Mouse (Mus musculus) limb, embryonic 14.5 days (tissue): ENCODE measurements around the gene Fam129b. TPM values are rescaled to one million over a fixed set of nuclear protein-coding genes. Genes with fewer than 3 reads are reported as not detected.

Source experiments
- ATAC-seq: fragments of 200-750 bp; cut with Nextera tagmentation; 2 replicates; pipeline ENCODE4 v1.8.0; 2017; ENCODE audit warnings: low read depth, moderate number of reproducible peaks, moderate TSS enrichment; ENCODE audit not compliant: low FRiP score
- DNase-seq: peaks from one replicate; pipeline ENCODE4 v3.0.0-alpha.2; 2015; ENCODE audit warnings: low spot score
- H3K27ac ChIP-seq: fragments of 300-500 bp; sonication (generic); replicated peaks from 2 replicates; pipeline ENCODE4 v1.5.1; 2014; ENCODE audit warnings: low read depth, mild to moderate bottlenecking, low read length, moderate library complexity, mixed read lengths
- H3K27me3 ChIP-seq: fragments of 300-500 bp; sonication (generic); 2 replicates; pipeline ENCODE4 v1.6.1; 2014; ENCODE audit warnings: low read length, mixed read lengths; ENCODE audit not compliant: control insufficient read depth, insufficient read depth
- H3K36me3 ChIP-seq: fragments of 300-500 bp; sonication (generic); 2 replicates; pipeline ENCODE4 v1.6.1; 2014; ENCODE audit warnings: mild to moderate bottlenecking, low read length, moderate library complexity, mixed read lengths; ENCODE audit not compliant: control insufficient read depth, insufficient read depth
- H3K4me1 ChIP-seq: fragments of 300-500 bp; sonication (generic); 2 replicates; pipeline ENCODE4 v1.6.1; 2014; ENCODE audit warnings: antibody characterized with exemption, low read length, mixed read lengths; ENCODE audit not compliant: control insufficient read depth, insufficient read depth
- H3K4me2 ChIP-seq: fragments of 300-500 bp; sonication (generic); replicated peaks from 2 replicates; pipeline ENCODE4 v1.6.1; 2014; ENCODE audit warnings: low read depth, mild to moderate bottlenecking, low read length, moderate library complexity; ENCODE audit not compliant: severe bottlenecking
- H3K4me3 ChIP-seq: fragments of 300-500 bp; sonication (generic); replicated peaks from 2 replicates; pipeline ENCODE4 v1.5.1; 2014; ENCODE audit warnings: low read length
- H3K9ac ChIP-seq: fragments of 300-500 bp; sonication (generic); 2 replicates; pipeline ENCODE4 v1.6.1; 2014; ENCODE audit warnings: mild to moderate bottlenecking, low read depth, low read length, moderate library complexity; ENCODE audit not compliant: severe bottlenecking
- H3K9me3 ChIP-seq: fragments of 300-500 bp; sonication (generic); 2 replicates; pipeline ENCODE4 v1.6.1; 2016; ENCODE audit warnings: low read length; ENCODE audit not compliant: control insufficient read depth
- POLR2A ChIP-seq: fragments of 200-500 bp; IDR thresholded peaks from 2 replicates; pipeline ENCODE4 v1.8.0; 2012; ENCODE audit warnings: inconsistent platforms, mild to moderate bottlenecking, moderate library complexity, borderline replicate concordance; ENCODE audit not compliant: insufficient read depth, insufficient read length; ENCODE audit errors: extremely low read depth
- WGBS: fragments of 180-500 bp; shearing (Covaris S2); extraction: QIAGEN DNeasy Blood & Tissue Kit; methylation state at CpG from one replicate; pipeline ENCODE4 v1.1.7; 2014; 5-methylcytosine and 5-hydroxymethylcytosine counted together
- polyA plus RNA-seq, 2 experiments: library from polyadenylated mRNA; depleted of rRNA in 1 of 2; stranded (reverse) in 1 of 2; unstranded in 1 of 2; fragments of >200 nt; fragmentation: Nextera tagmentation in 1 of 2; extraction: Ambion mirVana in 1 of 2; gene quantifications; 2 replicates each; pipeline versions ENCODE4 v1.2.1 to v1.2.3; 2012 to 2014

Fam129b gene
- polyA plus RNA-seq (2012; rRNA removed) (73.5 and 81.0 TPM in 2 replicates), polyA plus RNA-seq (2014; fragmentation: Nextera tagmentation; extraction: Ambion mirVana) (45.9 and 46.2 TPM in 2 replicates)

DNA sequence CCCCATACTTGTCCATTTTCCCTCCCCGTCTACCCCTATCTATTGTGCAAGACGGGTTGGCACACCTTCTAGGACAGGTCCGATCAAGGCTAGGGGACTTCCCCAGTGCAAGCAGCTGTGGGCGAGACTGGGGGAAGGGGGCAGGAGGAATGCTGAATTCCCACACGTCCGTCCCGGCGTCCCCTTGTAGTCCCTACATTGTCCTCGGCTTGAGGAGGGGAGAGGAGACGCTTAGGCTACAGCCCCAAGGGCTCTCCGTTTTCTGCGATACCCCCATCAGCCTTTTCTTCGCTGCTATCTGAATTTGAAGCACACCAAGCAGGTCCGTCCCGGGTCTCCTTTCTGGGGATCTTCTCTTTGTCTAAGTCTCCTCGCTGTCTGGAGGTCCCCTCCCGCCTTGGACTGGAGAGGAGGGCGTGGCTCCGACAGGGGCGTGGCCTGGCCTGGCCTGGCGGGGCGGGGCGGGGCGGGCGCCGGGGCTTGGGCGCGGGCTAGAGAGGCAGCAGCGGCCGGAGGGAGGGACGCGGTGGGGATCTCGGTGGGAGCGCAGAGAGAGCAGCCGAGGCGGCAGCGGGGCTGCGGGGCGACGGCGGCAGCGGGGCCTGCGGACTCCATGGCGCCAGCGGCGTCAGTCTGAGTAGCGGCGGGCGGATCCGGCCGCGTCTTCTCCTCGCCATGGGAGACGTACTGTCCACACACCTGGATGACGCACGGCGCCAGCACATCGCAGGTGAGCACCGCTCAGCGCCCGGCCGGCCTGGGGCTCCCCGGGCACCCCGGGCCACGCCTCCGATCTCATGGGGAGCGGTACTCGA lies at the start of gene Fam129b:
Gene Fam129b, plus strand, starts transcription at position 440 of the 815 bp plus-strand sequence.
- Histone ChIP-seq H3K4me3 (peak within 1 kb of the TSS; percentile 88), H3K4me2 (peak within 1 kb of the TSS; percentile 95), H3K9me3 (no peaks in the 10 kb centered on the region), H3K27me3 (no peaks in the 10 kb centered on the region), H3K27ac (peak within 1 kb of the TSS; percentile 85), H3K9ac (peak within 1 kb of the TSS; percentile 86), H3K4me1 (peaks cover 46% of the 10 kb centered on the region), H3K36me3 (no peaks in the 10 kb centered on the region)
- TF ChIP-seq POLR2A, result no peak
- DNase-seq, result peak; percentile 90
- peak; percentile 95 for ATAC-seq
- under 1% methylated on average over 56 of the region's 68 CpGs for WGBS

DNA sequence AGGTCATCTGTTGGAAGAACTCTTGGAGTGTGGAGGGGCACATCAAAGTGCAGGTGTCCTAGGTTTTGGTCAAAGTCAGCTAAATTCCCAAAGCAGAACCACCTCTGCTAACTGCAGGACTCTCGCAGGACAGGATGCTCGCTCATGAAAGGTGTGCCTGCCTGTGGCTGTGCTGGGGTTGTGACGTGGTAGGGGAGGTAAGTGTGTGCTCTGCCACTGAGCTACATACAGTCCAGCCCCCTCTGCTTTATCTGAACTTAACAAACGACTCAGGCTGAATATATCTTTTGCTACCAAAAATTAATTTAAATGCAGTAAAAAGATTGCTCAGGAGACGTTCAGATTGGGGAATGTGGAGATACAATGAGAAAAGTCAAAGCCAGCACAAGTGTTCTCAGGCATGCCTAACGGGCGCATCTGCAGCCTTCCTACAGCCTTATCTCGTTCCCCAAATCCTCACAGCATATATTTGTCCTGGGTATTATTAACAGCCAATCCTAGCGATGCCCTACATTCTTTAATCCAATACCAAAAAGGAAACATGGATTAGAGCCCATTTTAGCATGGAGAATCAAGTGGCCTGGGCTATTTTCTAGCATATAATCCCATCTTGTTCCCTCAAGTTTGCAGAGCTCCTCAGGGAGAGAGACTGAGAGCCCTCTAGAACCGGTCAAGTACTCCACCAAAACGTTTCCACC lies 46.8 kb upstream of the Fam129b start:
- Histone ChIP-seq H3K36me3 (no peaks in the 10 kb centered on the region), H3K4me3 (no peak overlapping the region), H3K9me3 (no peaks in the 10 kb centered on the region), H3K4me2 (no peak overlapping the region), H3K27ac (no peak overlapping the region), H3K4me1 (peaks cover 1% of the 10 kb centered on the region; the same call in 1 of the 2 replicates), H3K9ac (no peak overlapping the region), H3K27me3 (no peaks in the 10 kb centered on the region)
- whole genome bisulfite sequencing, result 75% methylated on average over 11 of the region's 11 CpGs
- TF ChIP-seq POLR2A, result no peak
- ATAC-seq (no peak), DNase-seq (no peak)

DNA sequence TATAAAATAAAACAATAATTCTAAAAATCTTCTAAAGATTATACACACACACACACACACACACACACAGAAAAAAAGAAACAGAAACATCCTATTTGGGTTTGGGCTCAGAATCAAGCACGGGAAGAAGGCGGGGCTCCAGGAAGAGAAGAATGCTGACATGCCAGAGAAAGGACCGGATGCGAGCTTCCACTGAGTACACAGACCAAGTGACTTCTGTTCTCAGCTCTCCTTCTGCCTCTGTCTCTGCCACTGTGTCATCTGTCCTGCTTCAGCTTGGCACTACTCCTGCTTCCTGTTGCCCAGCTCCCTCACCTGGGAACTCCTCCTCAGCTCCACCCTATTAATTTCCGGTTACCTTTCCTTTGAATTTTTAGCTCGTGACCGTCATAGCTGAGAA lies 41.4 kb upstream of the Fam129b start:
- Histone ChIP-seq H3K9ac (no peak overlapping the region), H3K4me3 (no peak overlapping the region), H3K4me2 (no peak overlapping the region), H3K27me3 (no peaks in the 10 kb centered on the region), H3K9me3 (no peaks in the 10 kb centered on the region), H3K4me1 (no peaks in the 10 kb centered on the region), H3K36me3 (no peaks in the 10 kb centered on the region), H3K27ac (no peak overlapping the region; the same call in 1 of the 2 replicates)
- 47% methylated on average over 7 of the region's 7 CpGs for WGBS
- no peak for TF ChIP-seq POLR2A
- DNase-seq (no peak), ATAC-seq (no peak)

GRCm38 (mm10) chr2:32835588-32835987 lies 40.3 kb upstream of the Fam129b start:
- no peak overlapping the region for H3K27ac ChIP-seq
- no peak overlapping the region for H3K9ac ChIP-seq
- ATAC-seq (no peak), DNase-seq (no peak)
- no peak overlapping the region for H3K4me3 ChIP-seq
- no peaks in the 10 kb centered on the region for H3K9me3 ChIP-seq
- H3K4me1 ChIP-seq, result no peaks in the 10 kb centered on the region
- H3K4me2 ChIP-seq, result no peak overlapping the region
- no peaks in the 10 kb centered on the region for H3K36me3 ChIP-seq
- TF ChIP-seq POLR2A, result no peak
- H3K27me3 ChIP-seq, result no peaks in the 10 kb centered on the region

GRCm38 (mm10) chr2:32838147-32838884 lies 37.6 kb upstream of the Fam129b start:
- H3K9ac ChIP-seq, result no peak overlapping the region
- no peak for TF ChIP-seq POLR2A
- H3K27me3 ChIP-seq, result no peaks in the 10 kb centered on the region
- no peak overlapping the region for H3K4me2 ChIP-seq
- H3K4me3 ChIP-seq, result no peak overlapping the region
- H3K9me3 ChIP-seq, result no peaks in the 10 kb centered on the region
- DNase-seq (no peak), ATAC-seq (no peak)
- WGBS, result 54% methylated on average over 9 of the region's 9 CpGs
- H3K4me1 ChIP-seq, result no peaks in the 10 kb centered on the region
- no peaks in the 10 kb centered on the region for H3K36me3 ChIP-seq
- no peak overlapping the region for H3K27ac ChIP-seq
